Mouse (Mus musculus) CH12.LX (cell line): ENCODE measurements at regions not wholly inside any gene's neighbourhood (a gene's known extent, or its start where the extent isn't known, plus 50 kb on each side); places are given as distances from the start of the nearest gene placed in this dataset.

Source experiments
- DNase-seq: peaks from one replicate; pipeline ENCODE4 v3.0.0-alpha.2; 2013; ENCODE audit errors: extremely low read depth
- H3K27ac ChIP-seq: 2 replicates; pipeline ENCODE4 v1.5.1; 2012; ENCODE audit warnings: low read depth, mild to moderate bottlenecking, control low read depth, moderate library complexity; ENCODE audit not compliant: insufficient read depth
- H3K27me3 ChIP-seq: replicated peaks from 2 replicates; pipeline ENCODE3; 2012; ENCODE audit warnings: inconsistent platforms
- H3K36me3 ChIP-seq, 2 experiments: replicated peaks in 1 of 2; 2 replicates each; pipeline versions ENCODE3 to v1.6.1; 2012; ENCODE audit warnings: inconsistent platforms in 1 of 2, low read length in 1 of 2, mild to moderate bottlenecking in 1 of 2, mixed read lengths in 1 of 2, moderate library complexity in 1 of 2; ENCODE audit not compliant: control insufficient read depth in 1 of 2, insufficient read depth in 1 of 2
- H3K4me1 ChIP-seq, 2 experiments: 2 replicates each; pipeline ENCODE4 v1.6.1; 2012; ENCODE audit warnings: inconsistent platforms in 1 of 2, moderate library complexity in 1 of 2; ENCODE audit not compliant: insufficient read depth in 2 of 2, control insufficient read depth in 1 of 2
- H3K4me2 ChIP-seq: 2 replicates; pipeline ENCODE4 v1.6.1; 2012; ENCODE audit warnings: low read depth, mild to moderate bottlenecking, control low read depth; ENCODE audit not compliant: poor library complexity, insufficient read depth, severe bottlenecking
- H3K4me3 ChIP-seq, 3 experiments: fragments of 150-350 bp in 1 of 3; sonication (generic) in 1 of 3; replicated peaks in 1 of 3; 2 replicates each; pipeline versions ENCODE3 to v1.5.1; 2011 to 2012; ENCODE audit warnings: low read depth in 2 of 3, low read length in 2 of 3, mild to moderate bottlenecking in 2 of 3, moderate library complexity in 2 of 3, control low read depth in 1 of 3, improper control_type of control experiment in 1 of 3, inconsistent platforms in 1 of 3, mixed read lengths in 1 of 3; ENCODE audit not compliant: poor library complexity in 1 of 3
- H3K79me2 ChIP-seq: replicated peaks from 2 replicates; pipeline ENCODE4 v1.6.1; 2012; ENCODE audit warnings: mild to moderate bottlenecking, moderate library complexity; ENCODE audit not compliant: control insufficient read depth, poor library complexity, insufficient read depth, severe bottlenecking; ENCODE audit errors: extremely low read depth
- H3K9ac ChIP-seq: 2 replicates; pipeline ENCODE4 v1.6.1; 2012; ENCODE audit warnings: low read depth, mild to moderate bottlenecking, control low read depth, moderate library complexity; ENCODE audit not compliant: insufficient read depth
- H3K9me3 ChIP-seq: replicated peaks from 2 replicates; pipeline ENCODE3; 2012; ENCODE audit warnings: low read length, inconsistent platforms, mixed read lengths
- BHLHE40 ChIP-seq: IDR thresholded peaks from 2 replicates; pipeline ENCODE4 v1.6.1; 2011; ENCODE audit warnings: mild to moderate bottlenecking, low read depth, low read length, improper control_type of control experiment
- CHD2 ChIP-seq: IDR thresholded peaks from 2 replicates; pipeline ENCODE4 v1.6.1; 2011; ENCODE audit warnings: low read length, improper control_type of control experiment
- CTCF ChIP-seq, 2 experiments: IDR thresholded peaks in 1 of 2; conservative IDR thresholded peaks in 1 of 2; 2 replicates each; pipeline ENCODE4 v1.5.1; 2011 to 2012; ENCODE audit warnings: low read depth in 2 of 2, low read length in 2 of 2, improper control_type of control experiment in 1 of 2, inconsistent platforms in 1 of 2, mild to moderate bottlenecking in 1 of 2, moderate library complexity in 1 of 2
- E2F4 ChIP-seq: IDR thresholded peaks from 2 replicates; pipeline ENCODE4 v1.6.1; 2011; ENCODE audit warnings: low read depth, low read length, improper control_type of control experiment; ENCODE audit not compliant: insufficient replicate concordance
- ELF1 ChIP-seq: IDR thresholded peaks from 2 replicates; pipeline ENCODE4 v1.6.1; 2014; ENCODE audit warnings: low read depth, mild to moderate bottlenecking, inconsistent platforms, low read length, improper control_type of control experiment
- GABPA ChIP-seq: IDR thresholded peaks from 2 replicates; pipeline ENCODE4 v1.6.1; 2012; ENCODE audit warnings: low read depth, low read length, improper control_type of control experiment, inconsistent platforms; ENCODE audit not compliant: insufficient replicate concordance
- IRF4 ChIP-seq: IDR thresholded peaks from 2 replicates; pipeline ENCODE4 v1.6.1; 2014; ENCODE audit warnings: low read depth, mild to moderate bottlenecking, inconsistent platforms, low read length, improper control_type of control experiment
- JUN ChIP-seq: IDR thresholded peaks from 2 replicates; pipeline ENCODE4 v1.6.1; 2011; ENCODE audit warnings: low read depth, mild to moderate bottlenecking, low read length, improper control_type of control experiment, moderate library complexity; ENCODE audit not compliant: insufficient read depth
- KAT2A ChIP-seq: IDR thresholded peaks from 2 replicates; pipeline ENCODE4 v1.6.1; 2012; ENCODE audit warnings: low read length, improper control_type of control experiment, inconsistent platforms; ENCODE audit not compliant: insufficient replicate concordance
- MAFK ChIP-seq: IDR thresholded peaks from 2 replicates; pipeline ENCODE4 v1.6.1; 2011; ENCODE audit warnings: low read length, improper control_type of control experiment; ENCODE audit not compliant: insufficient replicate concordance
- MAX ChIP-seq: IDR thresholded peaks from 2 replicates; pipeline ENCODE4 v1.6.1; 2011; ENCODE audit warnings: low read length, improper control_type of control experiment
- MAZ ChIP-seq: IDR thresholded peaks from 2 replicates; pipeline ENCODE4 v1.6.1; 2012; ENCODE audit warnings: low read depth, mild to moderate bottlenecking, inconsistent platforms, low read length, improper control_type of control experiment, moderate library complexity
- MXI1 ChIP-seq: IDR thresholded peaks from 2 replicates; pipeline ENCODE4 v1.6.1; 2011; ENCODE audit warnings: mild to moderate bottlenecking, low read depth, low read length, improper control_type of control experiment
- MYC ChIP-seq: IDR thresholded peaks from 2 replicates; pipeline ENCODE4 v1.6.1; 2011; ENCODE audit warnings: low read depth, mild to moderate bottlenecking, improper control_type of control experiment, low read length
- NRF1 ChIP-seq: IDR thresholded peaks from 2 replicates; pipeline ENCODE4 v1.6.1; 2014; ENCODE audit warnings: low read depth, mild to moderate bottlenecking, inconsistent platforms, low read length, improper control_type of control experiment, moderate library complexity
- POLR2A ChIP-seq: IDR thresholded peaks from 2 replicates; pipeline ENCODE4 v1.6.1; 2011; ENCODE audit warnings: low read depth, mild to moderate bottlenecking, improper control_type of control experiment, low read length
- RAD21 ChIP-seq: IDR thresholded peaks from 2 replicates; pipeline ENCODE4 v1.6.1; 2011; ENCODE audit warnings: low read depth, mild to moderate bottlenecking, low read length, improper control_type of control experiment, moderate library complexity
- SIN3A ChIP-seq: IDR thresholded peaks from 2 replicates; pipeline ENCODE4 v1.6.1; 2012; ENCODE audit warnings: low read length, improper control_type of control experiment, inconsistent platforms
- UBTF ChIP-seq: IDR thresholded peaks from 2 replicates; pipeline ENCODE4 v1.6.1; 2012; ENCODE audit warnings: low read depth, mild to moderate bottlenecking, inconsistent platforms, low read length, improper control_type of control experiment, moderate library complexity
- USF2 ChIP-seq: conservative IDR thresholded peaks from 2 replicates; pipeline ENCODE4 v1.6.1; 2011; ENCODE audit warnings: low read depth, low read length, improper control_type of control experiment
- ZKSCAN1 ChIP-seq: IDR thresholded peaks from 2 replicates; pipeline ENCODE4 v1.6.1; 2012; ENCODE audit warnings: low read depth, inconsistent platforms, low read length, improper control_type of control experiment, borderline replicate concordance
- ZMIZ1 ChIP-seq: IDR thresholded peaks from 2 replicates; pipeline ENCODE4 v1.6.1; 2012; ENCODE audit warnings: low read depth, mild to moderate bottlenecking, inconsistent platforms, low read length, improper control_type of control experiment
- dilution Hi-C: fragments of 300-500 bp; cut with MboI; formaldehyde crosslinking; loops from 2 replicates; pipeline ENCODE4 v1.14.3; 2020; ENCODE audit warnings: low sequenced_read_pairs; ENCODE audit not compliant: extremely low pct_unique_long_range_greater_than_20kb, extremely low pct_ligation_motif_present
- in situ Hi-C: fragments of 300-500 bp; cut with MboI; formaldehyde crosslinking; loops from 3 replicates; pipeline ENCODE4 v1.14.3; 2019; ENCODE audit warnings: low sequenced_read_pairs, low pct_ligation_motif_present, low pct_unique_long_range_greater_than_20kb, mixed read lengths

GRCm38 (mm10) chr3:52617413-52618149 lies 349.4 kb downstream of the Foxo1 start:
- H3K9me3 ChIP-seq = no peaks in the 10 kb centered on the region
- H3K27ac ChIP-seq = no peak overlapping the region
- dilution Hi-C loops = no loop called here
- H3K79me2 ChIP-seq = no peaks in the 10 kb centered on the region
- H3K9ac ChIP-seq = no peak overlapping the region
- no peak for DNase-seq
- in situ Hi-C loops = no loop called here
- no peak overlapping the region for H3K4me2 ChIP-seq
- H3K27me3 ChIP-seq = no peaks in the 10 kb centered on the region
- no peak overlapping the region for H3K4me3 ChIP-seq
- H3K36me3 ChIP-seq = no peaks in the 10 kb centered on the region
- H3K4me1 ChIP-seq = 0 out of 4 replicates have a peak, but pooled peaks cover 0 to 3% of the 10 kb centered on the region in 2 experiments
- TF ChIP-seq MAFK (no peak), NRF1 (no peak), CHD2 (no peak), MXI1 (no peak), SIN3A (no peak), RAD21 (no peak), MAZ (no peak)
- TF ChIP-seq, all 38 proteins: peak for 0

- Histone ChIP-seq H3K27me3 (no peaks in the 10 kb centered on the region), H3K4me1 (no peaks in the 10 kb centered on the region), H3K4me2 (no peak overlapping the region), H3K4me3 (no peak overlapping the region), H3K36me3 (no peaks in the 10 kb centered on the region), H3K9me3 (peaks cover 4% of the 10 kb centered on the region), H3K27ac (no peak overlapping the region), H3K9ac (no peak overlapping the region), H3K79me2 (no peaks in the 10 kb centered on the region)
- in situ Hi-C loops (no loop called here), dilution Hi-C loops (no loop called here)
- no peak for TF ChIP-seq GABPA
- TF ChIP-seq UBTF = no peak
- TF ChIP-seq CTCF (conservative IDR thresholded peaks at IDR 0.05 in 1 of 2, IDR thresholded peaks at IDR 0.05 in 1 of 2; ENCODE audit: low read depth in 2 of 2, low read length in 2 of 2) = no peak
- TF ChIP-seq KAT2A = no peak
- TF ChIP-seq BHLHE40 = no peak
- no peak for TF ChIP-seq CHD2
- TF ChIP-seq ZMIZ1 = no peak
- no peak for TF ChIP-seq MAX
- TF ChIP-seq E2F4 = no peak
- no peak for TF ChIP-seq JUN
- no peak for TF ChIP-seq POLR2A
- no peak for TF ChIP-seq ZKSCAN1
- no peak for TF ChIP-seq IRF4
- TF ChIP-seq ELF1 = no peak
- no peak for TF ChIP-seq USF2
- no peak for TF ChIP-seq MAZ
- TF ChIP-seq MYC = no peak
- TF ChIP-seq MAFK = no peak
- no peak for DNase-seq
These were observed 343.7 kb downstream of the Foxo1 start for GRCm38 (mm10) chr3:52611881-52612280.
